Mouse (Mus musculus): Measurements from ENCODE around the gene Tbc1d21. TPM values are rescaled to one million over a fixed set of nuclear protein-coding genes. Genes with fewer than 3 reads are reported as not detected.
A peak's percentile ranks its signal among the peaks of the same experiment; 100 is the strongest.

Gene Tbc1d21
- polyA plus RNA-seq, 1 experiment from 2014 or later, result not detected

- no peak overlapping the region for H3K27ac ChIP-seq (ENCODE audit: low read length)
- H3K4me1 ChIP-seq (ENCODE audit: control insufficient read depth, insufficient read depth, low read length), result peaks cover 7% of the 10 kb centered on the region
- no peak overlapping the region for H3K4me3 ChIP-seq (ENCODE audit: low read depth, low read length)
- 90% methylated on average over 6 of the region's 6 CpGs for WGBS
- no peaks in the 10 kb centered on the region for H3K36me3 ChIP-seq (ENCODE audit: control insufficient read depth, insufficient read depth, low read length)
- H3K4me2 ChIP-seq (ENCODE audit: low read length), result no peak overlapping the region
- H3K9ac ChIP-seq (ENCODE audit: low read depth, low read length), result no peak overlapping the region
- ATAC-seq, result no peak
- H3K9me3 ChIP-seq (replicated peaks; ENCODE audit: control insufficient read depth, low read length, poor library complexity, severe bottlenecking), result no peaks in the 10 kb centered on the region
- H3K27me3 ChIP-seq (ENCODE audit: control insufficient read depth, insufficient read depth, low read depth, low read length), result no peaks in the 10 kb centered on the region
Measured at GRCm38 (mm10) chr9:58354701-58355100, 15.6 kb downstream of the Tbc1d21 start.

GRCm38 (mm10) chr9:58353224-58353623 is 17.0 kb downstream of the Tbc1d21 start:
- H3K4me2 ChIP-seq (ENCODE audit: low read length), result no peak overlapping the region
- H3K27me3 ChIP-seq (ENCODE audit: control insufficient read depth, insufficient read depth, low read depth, low read length), result no peaks in the 10 kb centered on the region
- no peak overlapping the region for H3K9ac ChIP-seq (ENCODE audit: low read depth, low read length)
- peaks cover 7% of the 10 kb centered on the region for H3K4me1 ChIP-seq (ENCODE audit: control insufficient read depth, insufficient read depth, low read length)
- no peak overlapping the region for H3K27ac ChIP-seq (ENCODE audit: low read length)
- H3K4me3 ChIP-seq (ENCODE audit: low read depth, low read length), result no peak overlapping the region
- ATAC-seq, result no peak
- H3K9me3 ChIP-seq (replicated peaks; ENCODE audit: control insufficient read depth, low read length, poor library complexity, severe bottlenecking), result no peaks in the 10 kb centered on the region
- 90% methylated on average over 6 of the region's 6 CpGs for WGBS
- H3K36me3 ChIP-seq (ENCODE audit: control insufficient read depth, insufficient read depth, low read length), result no peaks in the 10 kb centered on the region

- no peaks in the 10 kb centered on the region for H3K4me1 ChIP-seq (ENCODE audit: control insufficient read depth, insufficient read depth, low read length)
- ATAC-seq, result no peak
- no peak overlapping the region for H3K4me2 ChIP-seq (ENCODE audit: low read length)
- 88% methylated on average over 6 of the region's 6 CpGs for WGBS
- H3K27ac ChIP-seq (ENCODE audit: low read length), result no peak overlapping the region
- no peak overlapping the region for H3K4me3 ChIP-seq (ENCODE audit: low read depth, low read length)
- H3K36me3 ChIP-seq (ENCODE audit: control insufficient read depth, insufficient read depth, low read length), result no peaks in the 10 kb centered on the region
- H3K9ac ChIP-seq (ENCODE audit: low read depth, low read length), result no peak overlapping the region
- no peaks in the 10 kb centered on the region for H3K9me3 ChIP-seq (replicated peaks; ENCODE audit: control insufficient read depth, low read length, poor library complexity, severe bottlenecking)
- no peaks in the 10 kb centered on the region for H3K27me3 ChIP-seq (ENCODE audit: control insufficient read depth, insufficient read depth, low read depth, low read length)
Measured at GRCm38 (mm10) chr9:58347795-58348194, 22.5 kb downstream of the Tbc1d21 start.

GRCm38 (mm10) chr9:58346498-58346897 is 23.8 kb downstream of the Tbc1d21 start:
- Histone ChIP-seq H3K9ac (ENCODE audit: low read depth, low read length) (no peak overlapping the region), H3K27ac (ENCODE audit: low read length) (no peak overlapping the region), H3K27me3 (ENCODE audit: control insufficient read depth, insufficient read depth, low read depth, low read length) (no peaks in the 10 kb centered on the region), H3K4me3 (ENCODE audit: low read depth, low read length) (no peak overlapping the region), H3K4me2 (ENCODE audit: low read length) (no peak overlapping the region), H3K4me1 (ENCODE audit: control insufficient read depth, insufficient read depth, low read length) (no peaks in the 10 kb centered on the region), H3K9me3 (replicated peaks; ENCODE audit: control insufficient read depth, low read length, poor library complexity, severe bottlenecking) (no peaks in the 10 kb centered on the region), H3K36me3 (ENCODE audit: control insufficient read depth, insufficient read depth, low read length) (no peaks in the 10 kb centered on the region)
- ATAC-seq, result no peak
- WGBS, result 50% methylated on average over 10 of the region's 10 CpGs

- Histone ChIP-seq H3K9me3 (replicated peaks; ENCODE audit: control insufficient read depth, low read length, poor library complexity, severe bottlenecking) (no peaks in the 10 kb centered on the region), H3K4me1 (ENCODE audit: control insufficient read depth, insufficient read depth, low read length) (no peaks in the 10 kb centered on the region), H3K27me3 (ENCODE audit: control insufficient read depth, insufficient read depth, low read depth, low read length) (no peaks in the 10 kb centered on the region), H3K36me3 (ENCODE audit: control insufficient read depth, insufficient read depth, low read length) (no peaks in the 10 kb centered on the region), H3K4me3 (ENCODE audit: low read depth, low read length) (no peak overlapping the region), H3K4me2 (ENCODE audit: low read length) (no peak overlapping the region), H3K9ac (ENCODE audit: low read depth, low read length) (no peak overlapping the region), H3K27ac (ENCODE audit: low read length) (no peak overlapping the region)
- no peak for ATAC-seq
- 67% methylated on average over 7 of the region's 7 CpGs for WGBS
Measured at GRCm38 (mm10) chr9:58345963-58346362, 24.3 kb downstream of the Tbc1d21 start.

GRCm38 (mm10) chr9:58341795-58342194 is 28.5 kb downstream of the Tbc1d21 start:
- Histone ChIP-seq H3K9ac (ENCODE audit: low read depth, low read length) (no peak overlapping the region), H3K4me1 (ENCODE audit: control insufficient read depth, insufficient read depth, low read length) (no peaks in the 10 kb centered on the region), H3K4me3 (ENCODE audit: low read depth, low read length) (no peak overlapping the region), H3K27me3 (ENCODE audit: control insufficient read depth, insufficient read depth, low read depth, low read length) (no peaks in the 10 kb centered on the region), H3K4me2 (ENCODE audit: low read length) (no peak overlapping the region), H3K27ac (ENCODE audit: low read length) (no peak overlapping the region), H3K36me3 (ENCODE audit: control insufficient read depth, insufficient read depth, low read length) (no peaks in the 10 kb centered on the region), H3K9me3 (replicated peaks; ENCODE audit: control insufficient read depth, low read length, poor library complexity, severe bottlenecking) (no peaks in the 10 kb centered on the region)
- no peak for ATAC-seq
- 93% methylated on average over 1 of the region's 1 CpGs for WGBS

- Histone ChIP-seq H3K27me3 (ENCODE audit: control insufficient read depth, insufficient read depth, low read depth, low read length) (no peaks in the 10 kb centered on the region), H3K4me2 (ENCODE audit: low read length) (no peak overlapping the region), H3K4me1 (ENCODE audit: control insufficient read depth, insufficient read depth, low read length) (no peaks in the 10 kb centered on the region), H3K4me3 (ENCODE audit: low read depth, low read length) (no peak overlapping the region), H3K9ac (ENCODE audit: low read depth, low read length) (no peak overlapping the region), H3K9me3 (replicated peaks; ENCODE audit: control insufficient read depth, low read length, poor library complexity, severe bottlenecking) (no peaks in the 10 kb centered on the region), H3K36me3 (ENCODE audit: control insufficient read depth, insufficient read depth, low read length) (no peaks in the 10 kb centered on the region), H3K27ac (ENCODE audit: low read length) (no peak overlapping the region)
- no peak for ATAC-seq
- 74% methylated on average over 8 of the region's 8 CpGs for WGBS
Measured at GRCm38 (mm10) chr9:58336650-58337281, 33.5 kb downstream of the Tbc1d21 start.

- Histone ChIP-seq H3K9me3 (replicated peaks; ENCODE audit: control insufficient read depth, low read length, poor library complexity, severe bottlenecking) (no peaks in the 10 kb centered on the region), H3K27ac (ENCODE audit: low read length) (no peak overlapping the region), H3K27me3 (ENCODE audit: control insufficient read depth, insufficient read depth, low read depth, low read length) (no peaks in the 10 kb centered on the region), H3K4me2 (ENCODE audit: low read length) (no peak overlapping the region), H3K4me1 (ENCODE audit: control insufficient read depth, insufficient read depth, low read length) (peaks cover 5% of the 10 kb centered on the region; the same call in 1 of the 2 replicates), H3K36me3 (ENCODE audit: control insufficient read depth, insufficient read depth, low read length) (no peaks in the 10 kb centered on the region), H3K4me3 (ENCODE audit: low read depth, low read length) (no peak overlapping the region), H3K9ac (ENCODE audit: low read depth, low read length) (no peak overlapping the region)
- no peak for ATAC-seq
- WGBS, result 69% methylated on average over 3 of the region's 3 CpGs
Measured at GRCm38 (mm10) chr9:58331276-58331675, 39.0 kb downstream of the Tbc1d21 start.

GRCm38 (mm10) chr9:58330293-58330692 is 40.0 kb downstream of the Tbc1d21 start:
- Histone ChIP-seq H3K9me3 (replicated peaks; ENCODE audit: control insufficient read depth, low read length, poor library complexity, severe bottlenecking) (no peaks in the 10 kb centered on the region), H3K4me3 (ENCODE audit: low read depth, low read length) (no peak overlapping the region), H3K27me3 (ENCODE audit: control insufficient read depth, insufficient read depth, low read depth, low read length) (no peaks in the 10 kb centered on the region), H3K36me3 (ENCODE audit: control insufficient read depth, insufficient read depth, low read length) (no peaks in the 10 kb centered on the region), H3K4me2 (ENCODE audit: low read length) (no peak overlapping the region), H3K9ac (ENCODE audit: low read depth, low read length) (no peak overlapping the region), H3K27ac (ENCODE audit: low read length) (no peak overlapping the region), H3K4me1 (ENCODE audit: control insufficient read depth, insufficient read depth, low read length) (peaks cover 6% of the 10 kb centered on the region; the same call in 1 of the 2 replicates)
- WGBS, result 26% methylated on average over 5 of the region's 5 CpGs
- peak; percentile 90 for ATAC-seq

Data from midbrain, embryonic 16.5 days (tissue).